Mouse (Mus musculus): ENCODE results near the gene Lrrc36.

DNA sequence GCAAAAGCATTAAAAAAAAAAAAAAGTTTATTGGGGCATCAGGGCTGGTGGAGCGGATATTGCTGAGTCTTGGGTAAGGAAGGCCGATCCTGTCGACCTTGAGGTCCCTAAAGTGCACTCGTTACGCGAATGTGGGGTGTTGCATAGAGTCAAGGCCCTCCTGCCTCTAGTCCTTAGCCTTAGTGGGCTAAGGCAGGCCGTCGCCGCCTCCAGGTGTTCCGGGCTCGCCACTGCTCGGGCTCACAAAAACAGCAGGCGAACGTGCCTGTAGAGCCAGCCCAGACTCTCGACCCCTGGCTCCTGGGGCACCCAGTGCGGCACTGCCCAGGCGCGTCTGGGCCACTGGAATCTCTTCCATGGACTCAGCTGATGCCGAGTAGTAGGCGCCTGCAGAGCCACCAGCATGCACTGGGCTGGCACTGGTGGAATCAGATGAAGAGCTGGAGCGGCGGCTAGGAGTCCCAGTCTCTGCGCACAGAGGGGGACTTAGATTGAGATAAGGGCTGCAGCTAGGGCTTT, 59.1 kb downstream of the Lrrc36 start:
- no peak for TF ChIP-seq KAT2A (conservative IDR thresholded peaks at IDR 0.05; ENCODE audit: low read depth, low read length)
- TF ChIP-seq CTCF (IDR thresholded peaks at IDR 0.05 in 2 of 3, conservative IDR thresholded peaks at IDR 0.05 in 1 of 3; ENCODE audit: control insufficient read depth in 1 of 3, insufficient read depth in 1 of 3, low read depth in 2 of 3, low read length in 3 of 3, poor library complexity in 1 of 3, severe bottlenecking in 1 of 3): no peak
- TF ChIP-seq EP300 (IDR thresholded peaks at IDR 0.05; ENCODE audit: low read depth in 1 of 2, low read length in 2 of 2): no peak
- TF ChIP-seq ZMIZ1 (IDR thresholded peaks at IDR 0.05; ENCODE audit: low read depth, low read length): no peak
- TF ChIP-seq POLR2A (IDR thresholded peaks at IDR 0.05; ENCODE audit: control insufficient read depth in 1 of 2, insufficient read depth in 1 of 2, low read depth in 1 of 2, low read length in 2 of 2, poor library complexity in 1 of 2): no peak
- no peak for TF ChIP-seq CHD2 (IDR thresholded peaks at IDR 0.05; ENCODE audit: low read length)
